Mouse (Mus musculus): ENCODE measurements around the gene Aarsd1. TPM values are rescaled to one million over a fixed set of nuclear protein-coding genes. Genes with fewer than 3 reads are reported as not detected.
"Not testable (repeated sequence)": the region's sequence is repeated elsewhere in the genome, so short reads cannot be mapped to it uniquely, and the experiment has no call there.

The Aarsd1 gene
- 101 and 113 TPM in 2 replicates for polyA plus RNA-seq (2015; fragmentation: Nextera tagmentation; extraction: Ambion mirVana)

DNA sequence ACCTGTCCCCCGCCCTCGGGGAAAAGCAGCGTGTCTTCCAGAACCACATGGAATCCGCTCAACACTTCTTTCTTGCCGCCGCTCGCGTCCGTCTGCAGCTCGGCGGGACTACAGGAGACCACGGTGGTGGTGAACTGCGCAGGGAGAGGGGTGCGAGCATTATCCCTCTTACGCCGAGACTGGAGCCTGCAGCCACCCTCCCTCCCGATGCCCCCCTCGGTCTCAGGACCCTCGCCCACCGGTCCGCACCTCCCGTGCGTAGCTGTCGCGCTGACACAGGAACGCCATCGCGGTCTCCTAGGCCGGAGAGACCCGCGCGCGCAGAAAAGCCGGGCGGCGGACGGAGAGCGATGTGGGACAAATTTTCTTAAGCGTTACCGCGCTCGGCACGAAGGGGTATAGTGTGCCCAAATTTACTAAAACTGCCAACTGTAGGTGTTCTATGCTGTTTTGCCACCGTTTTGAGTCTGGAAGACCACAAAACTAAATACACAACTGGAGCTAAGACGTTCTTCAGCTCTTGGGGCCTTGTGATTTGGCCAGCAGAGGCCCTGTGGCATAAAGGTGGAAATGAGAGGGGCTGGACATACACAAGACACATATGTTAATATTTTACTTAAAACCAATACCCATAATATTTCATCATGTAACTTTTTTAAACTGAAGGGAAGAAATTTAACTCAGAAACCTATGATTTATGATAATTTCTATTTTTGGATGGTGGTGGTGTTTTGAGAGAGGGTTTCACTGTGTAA is at the start of gene Aarsd1:
Gene Aarsd1, minus strand, starts transcription at position 515 of the 755 bp plus-strand sequence.
- H3K27me3 ChIP-seq, result no peaks in the 10 kb centered on the region
- H3K4me2 ChIP-seq, result peak within 1 kb of the TSS; percentile 81
- peak within 1 kb of the TSS; percentile 81 for H3K4me3 ChIP-seq
- H3K36me3 ChIP-seq (ENCODE audit: poor library complexity, severe bottlenecking), result peaks cover 18% of the 10 kb centered on the region
- peak within 1 kb of the TSS; percentile 82 for H3K9ac ChIP-seq
- peak within 1 kb of the TSS; percentile 72 for H3K27ac ChIP-seq
- no peaks in the 10 kb centered on the region for H3K9me3 ChIP-seq (replicated peaks)
- WGBS, result under 1% methylated on average over 45 of the region's 45 CpGs
- ATAC-seq, result peak; percentile 87
- H3K4me1 ChIP-seq, result peaks cover 8% of the 10 kb centered on the region

GRCm38 (mm10) chr11:101466552-101466950 is 49.1 kb upstream of the Aarsd1 start:
- not testable (repeated sequence) for H3K27me3 ChIP-seq; H3K9ac ChIP-seq; H3K27ac ChIP-seq; ATAC-seq; H3K9me3 ChIP-seq (replicated peaks)
- 64% methylated on average over 5 of the region's 5 CpGs for WGBS
- peaks cover 27% of the 10 kb centered on the region for H3K36me3 ChIP-seq (ENCODE audit: poor library complexity, severe bottlenecking)
- peaks cover 68% of the 10 kb centered on the region for H3K4me1 ChIP-seq
- H3K4me3 ChIP-seq, result peak overlapping the region; percentile 88
- peak overlapping the region; percentile 76 for H3K4me2 ChIP-seq

GRCm38 (mm10) chr11:101465869-101466551 is 48.6 kb upstream of the Aarsd1 start, which contains the start of gene Vat1:
TSS of gene Vat1 (minus strand) at chr11:101466230.
- Histone ChIP-seq H3K9me3 (replicated peaks) (no peaks in the 10 kb centered on the region), H3K4me3 (peak within 1 kb of the TSS; percentile 88), H3K4me2 (peak within 1 kb of the TSS; percentile 85), H3K27ac (peak within 1 kb of the TSS; percentile 77), H3K4me1 (peaks cover 62% of the 10 kb centered on the region), H3K27me3 (no peaks in the 10 kb centered on the region), H3K36me3 (ENCODE audit: poor library complexity, severe bottlenecking) (peaks cover 28% of the 10 kb centered on the region), H3K9ac (peak within 1 kb of the TSS; percentile 75)
- WGBS, result 2% methylated on average over 54 of the region's 60 CpGs
- ATAC-seq, result peak; percentile 67

- no peaks in the 10 kb centered on the region for H3K27me3 ChIP-seq
- H3K9ac ChIP-seq, result peak overlapping the region; percentile 75
- H3K4me1 ChIP-seq, result peaks cover 55% of the 10 kb centered on the region
- peak overlapping the region; percentile 76 for H3K4me2 ChIP-seq
- peak overlapping the region; percentile 88 for H3K4me3 ChIP-seq
- peaks cover 28% of the 10 kb centered on the region for H3K36me3 ChIP-seq (ENCODE audit: poor library complexity, severe bottlenecking)
- peak overlapping the region; percentile 77 for H3K27ac ChIP-seq
- no peaks in the 10 kb centered on the region for H3K9me3 ChIP-seq (replicated peaks)
- under 1% methylated on average over 51 of the region's 51 CpGs for WGBS
- peak; percentile 48 for ATAC-seq
Observed at GRCm38 (mm10) chr11:101465101-101465868, 47.9 kb upstream of the Aarsd1 start.

DNA sequence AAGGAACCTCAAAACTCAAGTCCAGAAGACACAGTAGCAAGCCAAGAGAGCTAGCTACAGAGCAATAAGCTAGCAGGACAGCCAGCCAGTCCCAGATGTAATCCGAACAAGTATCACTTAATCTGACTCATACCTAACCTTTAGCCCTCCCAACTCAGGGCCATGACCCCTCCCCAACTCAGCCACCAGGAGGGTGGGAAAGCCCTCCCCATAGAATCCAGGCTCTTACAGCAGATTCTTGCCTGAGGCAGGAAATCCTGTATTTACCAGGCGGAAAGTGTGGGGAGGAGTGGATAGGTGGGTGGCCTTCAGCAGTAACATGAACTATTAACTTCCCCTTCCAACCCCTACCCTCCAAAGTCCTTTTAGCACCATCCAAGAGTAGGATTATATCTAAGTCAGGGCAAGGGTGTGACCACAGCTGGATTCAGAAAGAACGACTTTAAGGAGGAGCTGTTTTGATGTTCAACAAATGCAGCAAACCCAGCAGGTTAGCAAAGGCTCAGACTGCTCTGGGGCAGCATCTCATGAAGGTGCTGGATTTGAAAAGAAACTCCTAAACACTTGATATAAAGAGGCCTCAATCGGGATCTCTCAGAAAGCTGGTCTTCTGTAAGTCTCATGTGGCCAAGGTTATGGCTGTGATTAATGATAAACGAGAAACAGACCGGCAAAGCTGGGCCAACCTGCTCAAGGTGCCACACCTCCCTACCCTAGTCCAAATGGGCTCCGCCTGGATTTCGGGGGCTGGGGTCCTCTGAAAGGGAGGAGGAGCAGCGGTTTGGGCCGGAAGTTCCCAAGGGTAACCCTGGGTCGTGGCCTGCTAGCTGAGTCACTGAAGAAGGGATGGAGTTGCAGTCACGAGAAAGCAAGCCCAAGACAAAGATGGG is 47.0 kb upstream of the Aarsd1 start, which contains the start of gene Rnd2:
Gene Rnd2, plus strand, starts transcription at position 789 of the 890 bp plus-strand sequence.
- 16% methylated on average over 12 of the region's 12 CpGs for WGBS
- H3K4me1 ChIP-seq, result peaks cover 49% of the 10 kb centered on the region
- no peaks in the 10 kb centered on the region for H3K9me3 ChIP-seq (replicated peaks)
- peak within 1 kb of the TSS; percentile 88 for H3K4me3 ChIP-seq
- peak within 1 kb of the TSS; percentile 77 for H3K27ac ChIP-seq
- no peak for ATAC-seq
- no peaks in the 10 kb centered on the region for H3K27me3 ChIP-seq
- H3K4me2 ChIP-seq, result peak within 1 kb of the TSS; percentile 76
- H3K9ac ChIP-seq, result peak within 1 kb of the TSS; percentile 75
- H3K36me3 ChIP-seq (ENCODE audit: poor library complexity, severe bottlenecking), result peaks cover 36% of the 10 kb centered on the region

- peaks cover 52% of the 10 kb centered on the region for H3K36me3 ChIP-seq (ENCODE audit: poor library complexity, severe bottlenecking)
- H3K9ac ChIP-seq, result 0 out of 2 replicates have a peak overlapping the region, but pooled peaks have one; percentile 75
- ATAC-seq, result no peak
- peak overlapping the region; percentile 88 for H3K4me3 ChIP-seq
- 39% methylated on average over 13 of the region's 13 CpGs for WGBS
- H3K27ac ChIP-seq, result peak overlapping the region; percentile 51; the same call in 1 of the 2 replicates
- H3K4me2 ChIP-seq, result peak overlapping the region; percentile 76
- peaks cover 44% of the 10 kb centered on the region for H3K4me1 ChIP-seq
- H3K9me3 ChIP-seq (replicated peaks), result no peaks in the 10 kb centered on the region
- no peaks in the 10 kb centered on the region for H3K27me3 ChIP-seq
Observed at GRCm38 (mm10) chr11:101462583-101463440, 45.4 kb upstream of the Aarsd1 start.

GRCm38 (mm10) chr11:101462141-101462540 is 44.7 kb upstream of the Aarsd1 start:
- WGBS, result 76% methylated on average over 14 of the region's 14 CpGs
- H3K4me3 ChIP-seq, result no peak overlapping the region
- peaks cover 59% of the 10 kb centered on the region for H3K36me3 ChIP-seq (ENCODE audit: poor library complexity, severe bottlenecking)
- peak overlapping the region; percentile 51; the same call in 1 of the 2 replicates for H3K27ac ChIP-seq
- no peak overlapping the region for H3K9ac ChIP-seq
- H3K4me1 ChIP-seq, result peaks cover 37% of the 10 kb centered on the region
- peak overlapping the region; percentile 76 for H3K4me2 ChIP-seq
- no peak for ATAC-seq
- H3K27me3 ChIP-seq, result no peaks in the 10 kb centered on the region
- no peaks in the 10 kb centered on the region for H3K9me3 ChIP-seq (replicated peaks)

DNA sequence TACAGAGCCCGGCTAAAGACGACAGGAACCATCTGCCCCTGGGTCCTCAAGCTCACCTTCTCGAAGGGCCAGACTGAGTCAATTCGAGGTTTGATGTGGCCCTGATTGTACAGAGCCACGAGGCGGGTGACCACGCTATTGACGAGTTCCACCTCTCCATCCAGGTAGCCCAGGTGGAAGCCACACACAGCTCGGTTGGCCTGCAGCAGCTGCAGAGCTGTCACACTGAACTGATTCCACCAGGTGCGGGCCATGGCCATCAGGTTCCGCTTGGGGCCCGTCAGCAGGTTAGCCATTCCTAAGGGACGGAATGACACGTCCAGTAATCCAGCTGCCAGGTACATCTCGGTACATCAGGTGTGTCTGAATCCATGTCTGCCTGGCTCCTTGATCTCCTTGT is 42.9 kb upstream of the Aarsd1 start:
- H3K27ac ChIP-seq, result no peak overlapping the region
- no peaks in the 10 kb centered on the region for H3K9me3 ChIP-seq (replicated peaks)
- no peak for ATAC-seq
- peaks cover 27% of the 10 kb centered on the region for H3K4me1 ChIP-seq
- H3K4me2 ChIP-seq, result no peak overlapping the region
- peaks cover 62% of the 10 kb centered on the region for H3K36me3 ChIP-seq (ENCODE audit: poor library complexity, severe bottlenecking)
- 89% methylated on average over 15 of the region's 15 CpGs for WGBS
- no peak overlapping the region for H3K4me3 ChIP-seq
- no peaks in the 10 kb centered on the region for H3K27me3 ChIP-seq
- no peak overlapping the region for H3K9ac ChIP-seq

DNA sequence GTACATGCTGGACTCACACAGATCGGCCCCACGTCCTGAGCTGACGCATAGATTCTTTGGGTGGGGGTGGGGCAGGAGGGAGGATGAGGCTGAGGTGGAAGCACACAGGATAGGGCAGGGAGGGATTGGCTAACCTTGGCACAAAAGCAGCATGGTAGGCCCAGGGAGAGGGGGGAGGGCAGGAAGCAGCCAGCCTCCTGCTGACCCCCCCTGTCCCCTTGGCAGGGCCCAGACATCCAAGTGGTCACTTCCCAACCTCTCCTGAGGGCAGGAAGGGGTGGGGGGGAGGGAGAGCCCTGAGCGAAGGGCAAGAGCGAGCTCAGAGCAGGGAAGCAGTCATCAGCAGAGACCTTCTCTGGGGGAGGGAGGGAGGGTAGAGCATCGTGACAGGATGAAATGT is 42.3 kb upstream of the Aarsd1 start:
- Histone ChIP-seq H3K9ac (no peak overlapping the region), H3K36me3 (ENCODE audit: poor library complexity, severe bottlenecking) (peaks cover 62% of the 10 kb centered on the region), H3K4me2 (no peak overlapping the region), H3K4me1 (peaks cover 33% of the 10 kb centered on the region), H3K4me3 (no peak overlapping the region), H3K9me3 (replicated peaks) (no peaks in the 10 kb centered on the region), H3K27ac (no peak overlapping the region), H3K27me3 (no peaks in the 10 kb centered on the region)
- ATAC-seq, result no peak
- 50% methylated on average over 6 of the region's 6 CpGs for WGBS

- Histone ChIP-seq H3K27me3 (no peaks in the 10 kb centered on the region), H3K4me2 (no peak overlapping the region), H3K4me1 (peaks cover 24% of the 10 kb centered on the region), H3K36me3 (ENCODE audit: poor library complexity, severe bottlenecking) (peaks cover 62% of the 10 kb centered on the region), H3K4me3 (no peak overlapping the region), H3K9ac (no peak overlapping the region), H3K9me3 (replicated peaks) (no peaks in the 10 kb centered on the region), H3K27ac (no peak overlapping the region)
- ATAC-seq, result no peak
- WGBS, result 88% methylated on average over 12 of the region's 12 CpGs
Observed at GRCm38 (mm10) chr11:101458217-101458616, 40.8 kb upstream of the Aarsd1 start.
